Mouse (Mus musculus): ENCODE measurements around the gene Hivep3. TPM values are rescaled to one million over a fixed set of nuclear protein-coding genes. Genes with fewer than 3 reads are reported as not detected.

Hivep3 gene
- total and polyA plus RNA-seq, 3 experiments = 5.1 to 8.2 (median 6.0) TPM

- WGBS = 72% methylated on average over 2 of the region's 2 CpGs
- no peak overlapping the region for H3K9ac ChIP-seq (ENCODE audit: low read depth, low read length)
- no peak for TF ChIP-seq POLR2A (IDR thresholded peaks at IDR 0.05; ENCODE audit: insufficient read depth, low read depth, low read length)
- no peak for TF ChIP-seq CTCF (IDR thresholded peaks at IDR 0.05)
- no peak for TF ChIP-seq EP300 (IDR thresholded peaks at IDR 0.05; ENCODE audit: insufficient read depth, low read depth, low read length)
- H3K27me3 ChIP-seq (ENCODE audit: control insufficient read depth, insufficient read depth, low read length) = no peaks in the 10 kb centered on the region
- H3K36me3 ChIP-seq (ENCODE audit: control insufficient read depth, insufficient read depth, low read length) = no peaks in the 10 kb centered on the region
- H3K4me3 ChIP-seq = no peak overlapping the region
- peaks cover 3% of the 10 kb centered on the region; the same call in 1 of the 2 replicates for H3K4me1 ChIP-seq (ENCODE audit: control insufficient read depth, insufficient read depth, low read length)
- no peak overlapping the region for H3K27ac ChIP-seq
- intact Hi-C loops (cut with DNase I) = no loop called here
- no peak for DNase-seq
- no peaks in the 10 kb centered on the region for H3K79me2 ChIP-seq (replicated peaks; ENCODE audit: control insufficient read depth, insufficient read depth, low read length)
These were observed 235.3 kb downstream of the Hivep3 start for GRCm38 (mm10) chr4:119968887-119969286.

GRCm38 (mm10) chr4:119970166-119970565, 236.6 kb downstream of the Hivep3 start:
- 53% methylated on average over 9 of the region's 9 CpGs for WGBS
- TF ChIP-seq CTCF (IDR thresholded peaks at IDR 0.05) = no peak
- no peak for TF ChIP-seq EP300 (IDR thresholded peaks at IDR 0.05; ENCODE audit: insufficient read depth, low read depth, low read length)
- no peak for TF ChIP-seq POLR2A (IDR thresholded peaks at IDR 0.05; ENCODE audit: insufficient read depth, low read depth, low read length)
- Histone ChIP-seq H3K4me3 (no peak overlapping the region), H3K79me2 (replicated peaks; ENCODE audit: control insufficient read depth, insufficient read depth, low read length) (no peaks in the 10 kb centered on the region), H3K27me3 (ENCODE audit: control insufficient read depth, insufficient read depth, low read length) (no peaks in the 10 kb centered on the region), H3K9ac (ENCODE audit: low read depth, low read length) (no peak overlapping the region), H3K27ac (no peak overlapping the region), H3K36me3 (ENCODE audit: control insufficient read depth, insufficient read depth, low read length) (no peaks in the 10 kb centered on the region), H3K4me1 (ENCODE audit: control insufficient read depth, insufficient read depth, low read length) (peaks cover 3% of the 10 kb centered on the region; the same call in 1 of the 2 replicates)
- intact Hi-C loops (cut with DNase I) = no loop called here
- DNase-seq = no peak

- WGBS = 74% methylated on average over 6 of the region's 6 CpGs
- no peaks in the 10 kb centered on the region for H3K27me3 ChIP-seq (ENCODE audit: control insufficient read depth, insufficient read depth, low read length)
- no peak overlapping the region for H3K27ac ChIP-seq
- no peak overlapping the region for H3K4me3 ChIP-seq
- H3K36me3 ChIP-seq (ENCODE audit: control insufficient read depth, insufficient read depth, low read length) = no peaks in the 10 kb centered on the region
- no peaks in the 10 kb centered on the region for H3K79me2 ChIP-seq (replicated peaks; ENCODE audit: control insufficient read depth, insufficient read depth, low read length)
- DNase-seq = no peak
- H3K9ac ChIP-seq (ENCODE audit: low read depth, low read length) = no peak overlapping the region
- H3K4me1 ChIP-seq (ENCODE audit: control insufficient read depth, insufficient read depth, low read length) = peaks cover 3% of the 10 kb centered on the region; the same call in 1 of the 2 replicates
- TF ChIP-seq CTCF (IDR thresholded peaks at IDR 0.05) (no peak), EP300 (IDR thresholded peaks at IDR 0.05; ENCODE audit: insufficient read depth, low read depth, low read length) (no peak), POLR2A (IDR thresholded peaks at IDR 0.05; ENCODE audit: insufficient read depth, low read depth, low read length) (no peak)
- intact Hi-C loops (cut with DNase I) = no loop called here
These were observed 238.8 kb downstream of the Hivep3 start for GRCm38 (mm10) chr4:119972375-119972774.

GRCm38 (mm10) chr4:119973729-119974605, 240.4 kb downstream of the Hivep3 start:
- no peak for DNase-seq
- 78% methylated on average over 9 of the region's 9 CpGs for whole genome bisulfite sequencing
- Histone ChIP-seq H3K36me3 (ENCODE audit: control insufficient read depth, insufficient read depth, low read length) (no peaks in the 10 kb centered on the region), H3K79me2 (replicated peaks; ENCODE audit: control insufficient read depth, insufficient read depth, low read length) (no peaks in the 10 kb centered on the region), H3K9ac (ENCODE audit: low read depth, low read length) (no peak overlapping the region), H3K4me3 (no peak overlapping the region), H3K27me3 (ENCODE audit: control insufficient read depth, insufficient read depth, low read length) (no peaks in the 10 kb centered on the region), H3K4me1 (ENCODE audit: control insufficient read depth, insufficient read depth, low read length) (no peaks in the 10 kb centered on the region; the same call in 1 of the 2 replicates), H3K27ac (no peak overlapping the region)
- intact Hi-C loops (cut with DNase I) = no loop called here
- TF ChIP-seq POLR2A (IDR thresholded peaks at IDR 0.05; ENCODE audit: insufficient read depth, low read depth, low read length) (no peak), EP300 (IDR thresholded peaks at IDR 0.05; ENCODE audit: insufficient read depth, low read depth, low read length) (no peak), CTCF (IDR thresholded peaks at IDR 0.05) (no peak)

- Histone ChIP-seq H3K36me3 (ENCODE audit: control insufficient read depth, insufficient read depth, low read length) (no peaks in the 10 kb centered on the region), H3K4me1 (ENCODE audit: control insufficient read depth, insufficient read depth, low read length) (no peaks in the 10 kb centered on the region), H3K9ac (ENCODE audit: low read depth, low read length) (no peak overlapping the region), H3K27ac (no peak overlapping the region), H3K79me2 (replicated peaks; ENCODE audit: control insufficient read depth, insufficient read depth, low read length) (no peaks in the 10 kb centered on the region), H3K27me3 (ENCODE audit: control insufficient read depth, insufficient read depth, low read length) (no peaks in the 10 kb centered on the region), H3K4me3 (no peak overlapping the region)
- no peak for DNase-seq
- intact Hi-C loops (cut with DNase I) = no loop called here
- WGBS = 88% methylated on average over 10 of the region's 10 CpGs
- TF ChIP-seq POLR2A (IDR thresholded peaks at IDR 0.05; ENCODE audit: insufficient read depth, low read depth, low read length) (no peak), EP300 (IDR thresholded peaks at IDR 0.05; ENCODE audit: insufficient read depth, low read depth, low read length) (no peak), CTCF (IDR thresholded peaks at IDR 0.05) (no peak)
These were observed 241.7 kb downstream of the Hivep3 start for GRCm38 (mm10) chr4:119975242-119975641.

DNA sequence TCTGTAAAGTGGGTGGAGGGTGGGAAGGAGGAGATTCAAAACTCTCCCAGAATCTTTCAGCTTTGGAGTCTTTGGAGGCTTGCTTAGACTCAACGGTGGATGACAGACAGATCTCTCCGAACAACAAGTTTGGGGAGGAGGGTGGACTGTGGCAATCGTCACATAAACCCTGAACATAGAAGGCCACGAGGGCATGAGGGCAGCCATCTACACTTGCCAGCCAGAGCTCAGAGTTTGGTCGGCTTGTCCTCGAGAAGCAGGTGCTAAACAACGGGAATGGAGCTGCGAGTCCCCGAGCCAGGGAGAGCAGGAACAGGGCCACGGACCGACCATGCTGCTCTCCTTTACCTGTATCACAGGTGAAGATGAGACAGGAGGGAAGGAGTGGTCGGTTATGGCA, 242.2 kb downstream of the Hivep3 start:
- no peak overlapping the region for H3K27ac ChIP-seq
- intact Hi-C loops (cut with DNase I) = no loop called here
- no peaks in the 10 kb centered on the region for H3K79me2 ChIP-seq (replicated peaks; ENCODE audit: control insufficient read depth, insufficient read depth, low read length)
- no peaks in the 10 kb centered on the region for H3K36me3 ChIP-seq (ENCODE audit: control insufficient read depth, insufficient read depth, low read length)
- H3K27me3 ChIP-seq (ENCODE audit: control insufficient read depth, insufficient read depth, low read length) = no peaks in the 10 kb centered on the region
- no peak for DNase-seq
- WGBS = 82% methylated on average over 12 of the region's 12 CpGs
- no peak overlapping the region for H3K4me3 ChIP-seq
- TF ChIP-seq EP300 (IDR thresholded peaks at IDR 0.05; ENCODE audit: insufficient read depth, low read depth, low read length) (no peak), POLR2A (IDR thresholded peaks at IDR 0.05; ENCODE audit: insufficient read depth, low read depth, low read length) (no peak), CTCF (IDR thresholded peaks at IDR 0.05) (no peak)
- no peaks in the 10 kb centered on the region for H3K4me1 ChIP-seq (ENCODE audit: control insufficient read depth, insufficient read depth, low read length)
- H3K9ac ChIP-seq (ENCODE audit: low read depth, low read length) = no peak overlapping the region
